Mouse (Mus musculus): ENCODE measurements around the gene Arid3a. TPM values are rescaled to one million over a fixed set of nuclear protein-coding genes. Genes with fewer than 3 reads are reported as not detected.

Arid3a gene
- polyA plus RNA-seq, 1 experiment, result 59.5 TPM

DNA sequence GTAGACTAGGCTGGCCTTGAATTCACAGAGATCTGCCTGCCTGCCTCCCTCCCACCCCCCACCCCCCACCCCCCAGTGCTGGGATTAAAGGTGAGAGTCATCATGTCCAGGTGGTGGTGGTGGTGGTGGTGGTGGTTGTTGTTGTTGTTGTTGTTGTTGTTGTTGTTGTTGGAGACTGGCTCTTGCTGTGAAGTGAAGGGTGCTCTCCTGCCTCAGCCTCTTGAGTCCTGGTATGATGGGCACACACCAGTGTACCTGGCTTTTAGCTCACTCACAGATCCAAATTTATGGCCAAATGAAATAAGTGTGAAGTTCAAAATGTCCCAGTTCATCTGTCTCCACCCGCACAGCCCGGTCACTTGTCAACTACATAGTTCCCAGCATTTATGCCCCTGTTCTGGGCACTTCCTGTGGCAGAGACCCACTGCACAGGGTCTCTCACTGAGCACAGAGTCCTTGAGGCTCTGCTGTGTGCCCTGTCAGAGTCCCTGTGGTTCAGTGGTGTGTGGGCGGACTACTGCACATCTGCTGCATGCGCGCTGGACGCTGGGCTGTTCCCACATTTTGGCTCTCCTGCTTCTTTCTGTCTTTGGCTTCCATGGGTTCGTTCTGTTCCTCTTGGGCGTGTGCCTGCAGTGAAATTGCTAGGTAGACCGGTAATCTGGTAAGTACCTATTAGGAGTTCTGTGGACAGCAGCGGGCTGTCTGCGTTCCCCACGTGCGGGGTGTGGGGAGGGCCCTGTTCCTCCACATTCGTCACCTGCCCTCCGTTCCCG, 8.1 kb downstream of the Arid3a start:
- H3K27ac ChIP-seq (ENCODE audit: control insufficient read depth, insufficient read depth, low read depth, low read length), result no peak overlapping the region
- H3K27me3 ChIP-seq (ENCODE audit: control insufficient read depth, insufficient read depth, low read length), result no peaks in the 10 kb centered on the region
- H3K4me1 ChIP-seq (ENCODE audit: control insufficient read depth, insufficient read depth, low read length), result peaks cover 29% of the 10 kb centered on the region
- H3K4me3 ChIP-seq (ENCODE audit: control insufficient read depth, low read depth, low read length), result no peak overlapping the region
- H3K36me3 ChIP-seq (ENCODE audit: control insufficient read depth, insufficient read depth, low read length), result no peaks in the 10 kb centered on the region
- TF ChIP-seq CTCF (IDR thresholded peaks at IDR 0.05; ENCODE audit: control insufficient read depth, insufficient read depth, insufficient replicate concordance, low read depth, low read length) (no peak), POLR2A (IDR thresholded peaks at IDR 0.05; ENCODE audit: control insufficient read depth, low read depth, low read length) (no peak)

- Histone ChIP-seq H3K4me1 (ENCODE audit: control insufficient read depth, insufficient read depth, low read length) (peaks cover 29% of the 10 kb centered on the region), H3K27ac (ENCODE audit: control insufficient read depth, insufficient read depth, low read depth, low read length) (no peak overlapping the region), H3K27me3 (ENCODE audit: control insufficient read depth, insufficient read depth, low read length) (no peaks in the 10 kb centered on the region), H3K4me3 (ENCODE audit: control insufficient read depth, low read depth, low read length) (no peak overlapping the region), H3K36me3 (ENCODE audit: control insufficient read depth, insufficient read depth, low read length) (no peaks in the 10 kb centered on the region)
- TF ChIP-seq CTCF (IDR thresholded peaks at IDR 0.05; ENCODE audit: control insufficient read depth, insufficient read depth, insufficient replicate concordance, low read depth, low read length) (no peak), POLR2A (IDR thresholded peaks at IDR 0.05; ENCODE audit: control insufficient read depth, low read depth, low read length) (no peak)
Measured at GRCm38 (mm10) chr10:79936284-79936910, 9.6 kb downstream of the Arid3a start.

- no peaks in the 10 kb centered on the region for H3K27me3 ChIP-seq (ENCODE audit: control insufficient read depth, insufficient read depth, low read length)
- no peak overlapping the region for H3K27ac ChIP-seq (ENCODE audit: control insufficient read depth, insufficient read depth, low read depth, low read length)
- H3K36me3 ChIP-seq (ENCODE audit: control insufficient read depth, insufficient read depth, low read length), result no peaks in the 10 kb centered on the region
- H3K4me1 ChIP-seq (ENCODE audit: control insufficient read depth, insufficient read depth, low read length), result peaks cover 29% of the 10 kb centered on the region
- TF ChIP-seq POLR2A (IDR thresholded peaks at IDR 0.05; ENCODE audit: control insufficient read depth, low read depth, low read length), result no peak
- TF ChIP-seq CTCF (IDR thresholded peaks at IDR 0.05; ENCODE audit: control insufficient read depth, insufficient read depth, insufficient replicate concordance, low read depth, low read length), result no peak
- no peak overlapping the region for H3K4me3 ChIP-seq (ENCODE audit: control insufficient read depth, low read depth, low read length)
Measured at GRCm38 (mm10) chr10:79936911-79937441, 10.1 kb downstream of the Arid3a start.

DNA sequence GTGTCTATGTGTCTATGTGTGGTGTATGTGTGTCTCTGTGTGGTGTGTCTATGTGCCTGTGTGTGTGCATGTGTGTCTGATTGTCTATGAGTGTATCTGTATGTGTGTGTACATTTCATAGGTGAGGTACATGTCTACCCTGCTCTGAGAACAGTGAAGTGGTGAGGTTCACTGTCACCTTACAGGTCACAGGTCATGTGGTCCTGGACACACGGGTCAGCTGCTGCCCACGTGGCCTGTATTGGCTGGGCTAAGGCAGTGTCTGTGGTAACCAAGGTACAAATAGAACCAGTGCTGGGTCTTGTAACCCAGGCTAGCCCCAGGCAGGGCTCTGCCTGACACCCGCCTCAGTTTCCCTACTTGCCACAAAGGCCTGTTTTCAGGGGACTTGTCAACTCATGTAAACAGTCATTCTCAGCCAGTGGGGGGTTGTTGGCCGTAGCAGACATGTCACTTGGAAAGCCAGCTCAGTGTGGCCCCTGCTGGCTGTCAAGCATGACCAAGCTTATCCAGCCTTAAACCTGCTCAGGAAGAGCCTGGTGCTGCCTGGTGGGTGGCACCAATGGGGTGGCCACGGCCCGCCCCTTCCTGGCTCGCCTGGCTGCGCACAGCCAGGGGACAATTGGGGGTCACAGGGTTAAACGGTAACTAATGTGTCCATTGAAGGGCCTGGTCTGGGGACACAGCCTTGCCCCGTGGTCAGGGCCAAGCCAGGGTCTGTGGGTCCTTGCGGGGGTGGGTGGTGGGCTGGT, 11.1 kb downstream of the Arid3a start:
- Histone ChIP-seq H3K36me3 (ENCODE audit: control insufficient read depth, insufficient read depth, low read length) (no peaks in the 10 kb centered on the region), H3K4me3 (ENCODE audit: control insufficient read depth, low read depth, low read length) (no peak overlapping the region), H3K27ac (ENCODE audit: control insufficient read depth, insufficient read depth, low read depth, low read length) (no peak overlapping the region), H3K27me3 (ENCODE audit: control insufficient read depth, insufficient read depth, low read length) (no peaks in the 10 kb centered on the region), H3K4me1 (ENCODE audit: control insufficient read depth, insufficient read depth, low read length) (peaks cover 23% of the 10 kb centered on the region)
- TF ChIP-seq POLR2A (IDR thresholded peaks at IDR 0.05; ENCODE audit: control insufficient read depth, low read depth, low read length) (no peak), CTCF (IDR thresholded peaks at IDR 0.05; ENCODE audit: control insufficient read depth, insufficient read depth, insufficient replicate concordance, low read depth, low read length) (no peak)

DNA sequence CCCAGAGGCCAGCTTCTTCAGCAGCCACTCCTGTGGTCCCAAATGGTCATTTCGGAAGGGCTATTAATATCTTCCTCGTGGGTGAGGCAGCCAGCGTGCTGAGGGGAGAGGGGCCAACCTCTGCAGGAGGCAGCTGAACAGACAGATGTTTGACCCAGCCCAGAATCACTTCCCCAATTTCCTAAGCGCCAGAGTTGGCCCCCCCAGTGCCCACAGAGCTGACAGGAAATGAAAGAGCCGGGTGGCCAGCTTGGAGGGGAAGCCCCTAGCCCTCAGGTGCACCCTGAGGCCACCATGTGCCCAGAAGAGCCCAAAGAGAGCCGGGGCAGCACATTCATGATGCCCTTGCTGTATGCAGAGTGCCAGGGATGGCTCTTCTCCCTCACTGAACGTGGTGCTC, 13.9 kb downstream of the Arid3a start:
- Histone ChIP-seq H3K27me3 (ENCODE audit: control insufficient read depth, insufficient read depth, low read length) (no peaks in the 10 kb centered on the region), H3K4me1 (ENCODE audit: control insufficient read depth, insufficient read depth, low read length) (peaks cover 8% of the 10 kb centered on the region), H3K36me3 (ENCODE audit: control insufficient read depth, insufficient read depth, low read length) (no peaks in the 10 kb centered on the region), H3K4me3 (ENCODE audit: control insufficient read depth, low read depth, low read length) (no peak overlapping the region), H3K27ac (ENCODE audit: control insufficient read depth, insufficient read depth, low read depth, low read length) (no peak overlapping the region)
- TF ChIP-seq POLR2A (IDR thresholded peaks at IDR 0.05; ENCODE audit: control insufficient read depth, low read depth, low read length) (no peak), CTCF (IDR thresholded peaks at IDR 0.05; ENCODE audit: control insufficient read depth, insufficient read depth, insufficient replicate concordance, low read depth, low read length) (no peak)

DNA sequence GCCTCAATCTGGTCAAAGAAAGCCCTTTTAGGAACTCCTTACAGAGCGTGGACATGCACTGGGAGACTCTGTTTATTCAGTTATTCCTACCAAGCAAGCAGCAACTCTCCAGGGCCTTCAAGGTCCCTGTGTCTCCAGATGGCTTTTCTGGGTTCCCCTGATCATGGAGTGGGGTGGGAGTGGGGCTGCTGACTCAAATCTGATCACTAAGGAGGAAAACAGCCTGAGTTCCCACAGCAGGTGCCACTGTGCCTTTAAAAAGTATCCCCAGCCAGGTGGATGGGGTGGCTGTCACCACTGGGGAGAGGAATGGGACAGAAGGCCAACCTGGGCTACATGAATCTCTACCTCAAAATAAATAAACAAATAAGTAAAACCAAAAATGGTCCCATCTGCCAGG, 16.1 kb downstream of the Arid3a start:
- no peak overlapping the region for H3K27ac ChIP-seq (ENCODE audit: control insufficient read depth, insufficient read depth, low read depth, low read length)
- no peaks in the 10 kb centered on the region for H3K4me1 ChIP-seq (ENCODE audit: control insufficient read depth, insufficient read depth, low read length)
- H3K36me3 ChIP-seq (ENCODE audit: control insufficient read depth, insufficient read depth, low read length), result no peaks in the 10 kb centered on the region
- H3K27me3 ChIP-seq (ENCODE audit: control insufficient read depth, insufficient read depth, low read length), result no peaks in the 10 kb centered on the region
- no peak overlapping the region for H3K4me3 ChIP-seq (ENCODE audit: control insufficient read depth, low read depth, low read length)
- TF ChIP-seq CTCF (IDR thresholded peaks at IDR 0.05; ENCODE audit: control insufficient read depth, insufficient read depth, insufficient replicate concordance, low read depth, low read length) (no peak), POLR2A (IDR thresholded peaks at IDR 0.05; ENCODE audit: control insufficient read depth, low read depth, low read length) (no peak)

- Histone ChIP-seq H3K36me3 (ENCODE audit: control insufficient read depth, insufficient read depth, low read length) (no peaks in the 10 kb centered on the region), H3K27me3 (ENCODE audit: control insufficient read depth, insufficient read depth, low read length) (no peaks in the 10 kb centered on the region), H3K4me1 (ENCODE audit: control insufficient read depth, insufficient read depth, low read length) (no peaks in the 10 kb centered on the region), H3K4me3 (ENCODE audit: control insufficient read depth, low read depth, low read length) (no peak overlapping the region), H3K27ac (ENCODE audit: control insufficient read depth, insufficient read depth, low read depth, low read length) (no peak overlapping the region)
- no peak for TF ChIP-seq CTCF (IDR thresholded peaks at IDR 0.05; ENCODE audit: control insufficient read depth, insufficient read depth, insufficient replicate concordance, low read depth, low read length)
- TF ChIP-seq POLR2A (IDR thresholded peaks at IDR 0.05; ENCODE audit: control insufficient read depth, low read depth, low read length), result no peak
Measured at GRCm38 (mm10) chr10:79943471-79943901, 16.6 kb downstream of the Arid3a start.
